Mouse (Mus musculus) spleen, adult 12 weeks (tissue): Measurements from ENCODE around the gene Zfp784.
"Not testable (repeated sequence)": the region's sequence is repeated elsewhere in the genome, so short reads cannot be mapped to it uniquely, and the experiment has no call there.

Experiments
- DNase-seq: peaks from one replicate; pipeline ENCODE4 v3.0.0; 2022; ENCODE audit warnings: low spot score

The Zfp784 gene

GRCm38 (mm10) chr7:5038109-5038732 lies at the start of gene Zfp784:
Gene Zfp784 (minus strand): TSS chr7:5038446.
- DNase-seq, result peak; percentile 94

- DNase-seq, result no peak
Observed at GRCm38 (mm10) chr7:5087886-5088285, 49.6 kb upstream of the Zfp784 start.

- DNase-seq, result no peak
Observed at GRCm38 (mm10) chr7:5086921-5087440, 48.7 kb upstream of the Zfp784 start.

GRCm38 (mm10) chr7:5085512-5085911 lies 47.3 kb upstream of the Zfp784 start:
- DNase-seq, result no peak

- DNase-seq, result no peak
Observed at GRCm38 (mm10) chr7:5083325-5084105, 45.3 kb upstream of the Zfp784 start.

- DNase-seq, result no peak
Observed at GRCm38 (mm10) chr7:5081939-5082338, 43.7 kb upstream of the Zfp784 start.

- DNase-seq, result no peak
Observed at GRCm38 (mm10) chr7:5081241-5081640, 43.0 kb upstream of the Zfp784 start.

- DNase-seq, result no peak
Observed at GRCm38 (mm10) chr7:5080815-5081214, 42.6 kb upstream of the Zfp784 start.

- peak; percentile 89 for DNase-seq
Observed at GRCm38 (mm10) chr7:5080010-5080751, 41.9 kb upstream of the Zfp784 start, which contains the start of gene Epn1. Gene Epn1 (plus strand): TSS chr7:5080235.

GRCm38 (mm10) chr7:5079365-5080009 lies 41.2 kb upstream of the Zfp784 start:
- not testable (repeated sequence) for DNase-seq

- no peak for DNase-seq
Observed at GRCm38 (mm10) chr7:5076931-5077330, 38.7 kb upstream of the Zfp784 start.

GRCm38 (mm10) chr7:5074984-5075383 lies 36.7 kb upstream of the Zfp784 start:
- DNase-seq, result no peak

GRCm38 (mm10) chr7:5073586-5073985 lies 35.3 kb upstream of the Zfp784 start:
- DNase-seq, result no peak

- no peak for DNase-seq
Observed at GRCm38 (mm10) chr7:5064886-5065285, 26.6 kb upstream of the Zfp784 start.

GRCm38 (mm10) chr7:5062360-5063001 lies 24.2 kb upstream of the Zfp784 start:
- no peak for DNase-seq

- DNase-seq, result peak; percentile 87
Observed at GRCm38 (mm10) chr7:5061774-5062359, 23.6 kb upstream of the Zfp784 start, which contains the start of gene U2af2. Gene U2af2 (plus strand): TSS chr7:5062143.

GRCm38 (mm10) chr7:5060944-5061773 lies 22.9 kb upstream of the Zfp784 start:
- peak; percentile 94 for DNase-seq

GRCm38 (mm10) chr7:5060239-5060731 lies 22.0 kb upstream of the Zfp784 start:
- DNase-seq, result peak; percentile 69

GRCm38 (mm10) chr7:5059421-5059820 lies 21.2 kb upstream of the Zfp784 start:
- no peak for DNase-seq

GRCm38 (mm10) chr7:5058631-5059030 lies 20.4 kb upstream of the Zfp784 start:
- DNase-seq, result no peak
